ENCODE assay signal across 26 mouse cellular contexts in genomic region chr16:31024997-31025396, GRCm38 (mm10). TPM values are rescaled to one million over a fixed set of nuclear protein-coding genes. Genes with fewer than 3 reads are reported as not detected.
DNase-seq lines count a peak whose midpoint lies in the region; ATAC-seq and TF ChIP-seq lines count a peak whose summit lies in the region.
"Had no signal": no experiment of that assay in that cellular context is flagged by ENCODE, and none has a peak within 500 bp of the region (broad histone marks: within the 10 kb centered on the region; RNA-seq: fewer than 3 reads in every experiment).

No protein-coding gene starts in this region.

- TF ChIP-seq POLR2A in heart, adult 2 months (IDR thresholded peaks at IDR 0.05; ENCODE audit: insufficient read depth, low read depth, low read length): no peak
- TF ChIP-seq POLR2A in thymus, adult 2 months (IDR thresholded peaks at IDR 0.05; ENCODE audit: control insufficient read depth, extremely low read depth, insufficient read depth, low read length, poor library complexity): no peak

- H3K4me3 ChIP-seq in heart, adult 2 months: no peak overlapping the region
- H3K4me3 ChIP-seq in thymus, adult 2 months (ENCODE audit: control insufficient read depth, insufficient read depth, low read length): no peak overlapping the region
- H3K4me3 ChIP-seq: embryonic facial prominence, embryonic 13.5 days; erythroblast, embryonic 14.5 days; hindbrain, embryonic 12.5 days; neural tube, embryonic 12.5 days had no signal

- H3K4me1 ChIP-seq in heart, adult 2 months (ENCODE audit: control insufficient read depth, insufficient read depth, low read length): peaks cover 39% of the 10 kb centered on the region
- H3K4me1 ChIP-seq in thymus, adult 2 months (replicated peaks; ENCODE audit: control insufficient read depth, insufficient read depth, low read length): peaks cover 15% of the 10 kb centered on the region

- intact Hi-C loops in heart, adult 2 months (cut with DNase I): no loop called here

- peak overlapping the region; percentile 40 for H3K27ac ChIP-seq in heart, adult 2 months
- H3K27ac ChIP-seq in thymus, adult 2 months (ENCODE audit: control insufficient read depth, insufficient read depth, low read length): 0 out of 2 replicates have a peak overlapping the region, but pooled peaks have one; percentile 7
- H3K27ac ChIP-seq: embryonic facial prominence, embryonic 13.5 days; hindbrain, embryonic 12.5 days; neural tube, embryonic 12.5 days had no signal

- no peaks in the 10 kb centered on the region for H3K27me3 ChIP-seq in heart, adult 2 months (ENCODE audit: control insufficient read depth, insufficient read depth, low read length)
- no peaks in the 10 kb centered on the region for H3K27me3 ChIP-seq in thymus, adult 2 months (ENCODE audit: control insufficient read depth, insufficient read depth, low read length)
- H3K27me3 ChIP-seq: CH12.LX; embryonic facial prominence, embryonic 13.5 days; hindbrain, embryonic 12.5 days; neural tube, embryonic 12.5 days had no signal

- peaks cover 2% of the 10 kb centered on the region; the same call in 1 of the 2 replicates for H3K36me3 ChIP-seq in heart, adult 2 months (ENCODE audit: control insufficient read depth, insufficient read depth, low read length)
- no peaks in the 10 kb centered on the region for H3K36me3 ChIP-seq in thymus, adult 2 months (ENCODE audit: control insufficient read depth, insufficient read depth, low read length)
- H3K36me3 ChIP-seq: embryonic facial prominence, embryonic 13.5 days; hindbrain, embryonic 12.5 days; neural tube, embryonic 12.5 days had no signal

- no peak for TF ChIP-seq EP300 in heart, adult 2 months (IDR thresholded peaks at IDR 0.05; ENCODE audit: insufficient read depth, low read depth, low read length)

- WGBS in heart, adult 2 months: 40% methylated on average over 4 of the region's 4 CpGs
- WGBS in thymus, adult 2 months: 32% methylated on average over 4 of the region's 4 CpGs

- no peak for DNase-seq in heart, adult 2 months
- no peak for DNase-seq in heart, postnatal 4 days
- no peak for DNase-seq in thymus, adult 2 months
- no peak for DNase-seq in thymus, postnatal 36 days
- DNase-seq in cerebellum, postnatal 25 days: no peak
- no peak for DNase-seq in embryo, embryonic 11 days
- DNase-seq: adrenal gland, postnatal 14 days; B cell, adult 2 months; cerebellum, adult 11 months; cerebellum, adult 9-11 months; kidney, adult 9 months; kidney, postnatal 36 days; layer of hippocampus, postnatal 36 days; lung, adult 18-20 months; lung, postnatal 10 days; midbrain, embryonic 14.5 days; retina, postnatal 1 day; right cerebral cortex, postnatal 25 days; thymus, postnatal 14 days had no signal

- TF ChIP-seq CTCF in heart, adult 2 months (IDR thresholded peaks at IDR 0.05): no peak
- TF ChIP-seq CTCF in thymus, adult 2 months (IDR thresholded peaks at IDR 0.05; ENCODE audit: borderline replicate concordance, control insufficient read depth, extremely low read depth, insufficient read depth, low read length, poor library complexity): no peak

- no peak overlapping the region for H3K9ac ChIP-seq in heart, adult 2 months (ENCODE audit: low read depth, low read length)
- H3K9ac ChIP-seq: embryonic facial prominence, embryonic 13.5 days; hindbrain, embryonic 12.5 days; neural tube, embryonic 12.5 days had no signal

- ATAC-seq in inflammation-experienced regulatory T-cells, adult 6 months: peak; percentile 48
- ATAC-seq: forebrain, embryonic 14.5 days had no signal

- no peaks in the 10 kb centered on the region for H3K79me2 ChIP-seq in heart, adult 2 months (replicated peaks; ENCODE audit: control insufficient read depth, insufficient read depth, low read length)

RNA-seq across cellular contexts. Expression of gene Xxylt1, which starts 56.2 kb away (rescaled TPM):
- 10 to 100 TPM; 10.5 to 11.5 TPM for total RNA-seq in heart, adult 2 months (2021)
- 13.5 and 21.5 TPM in 2 replicates for polyA plus RNA-seq in heart, adult 2 months (2012; rRNA removed)
- 10 to 100 TPM; 15.9 to 17.3 TPM for total RNA-seq in heart, postnatal 4 days (2021)
- 13.2 and 15.4 TPM in 2 replicates for polyA plus RNA-seq in thymus, adult 2 months (2012; rRNA removed)
- 10 to 100 TPM in 2 of 3 experiments, 1 to 10 TPM in 1; 5.3 to 17.0 (median 16.5) TPM for polyA plus RNA-seq in inflammation-experienced regulatory T-cells, adult 6 months (2017; shearing (Covaris generic))
